Mouse (Mus musculus) cerebellum, adult 2 months (tissue): ENCODE results near the gene Mcf2l.

Experiments
- CTCF ChIP-seq: fragments of 200-500 bp; IDR thresholded peaks from 2 replicates; pipeline ENCODE4 v1.5.1; 2011; ENCODE audit warnings: low read depth, mild to moderate bottlenecking, control low read depth, low read length, moderate library complexity, borderline replicate concordance; ENCODE audit not compliant: insufficient read depth
- POLR2A ChIP-seq: fragments of 200-500 bp; IDR thresholded peaks from 2 replicates; pipeline ENCODE4 v1.6.1; 2011; ENCODE audit warnings: low read length, control low read depth, borderline replicate concordance; ENCODE audit not compliant: insufficient read depth

DNA sequence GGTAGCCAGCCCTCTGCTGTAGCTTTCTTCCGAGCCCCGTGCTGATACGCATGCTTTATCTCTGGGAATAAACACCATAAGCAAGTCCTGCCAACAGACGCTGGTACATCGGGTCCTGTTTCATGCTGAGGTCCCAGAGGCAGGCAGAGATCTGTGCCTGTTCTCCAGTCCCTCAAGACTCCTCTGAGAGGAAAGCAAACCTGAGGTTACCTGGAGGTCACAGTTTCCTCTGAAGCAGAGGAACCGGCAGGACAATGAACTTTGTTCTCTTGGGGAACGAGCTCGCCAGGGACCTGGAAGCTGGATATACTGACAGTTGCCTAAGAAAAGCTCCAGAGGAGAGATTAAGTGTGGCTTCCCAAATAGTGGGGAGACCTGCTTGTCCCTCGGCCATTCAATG, 24.2 kb downstream of the Mcf2l start:
- TF ChIP-seq CTCF: no peak
- no peak for TF ChIP-seq POLR2A
